Mouse (Mus musculus): ENCODE measurements around the gene Klhl21. TPM values are rescaled to one million over a fixed set of nuclear protein-coding genes. Genes with fewer than 3 reads are reported as not detected.
A peak's percentile ranks its signal among the peaks of the same experiment; 100 is the strongest.

The Klhl21 gene
- polyA plus RNA-seq, 1 experiment from 2014 or later, result 13.7 TPM

- Histone ChIP-seq H3K9ac (replicated peaks; ENCODE audit: low read depth) (no peak overlapping the region), H3K27me3 (replicated peaks; ENCODE audit: insufficient read depth, low read length) (no peaks in the 10 kb centered on the region), H3K27ac (ENCODE audit: low read length) (no peak overlapping the region), H3K4me3 (ENCODE audit: low read depth, low read length) (no peak overlapping the region), H3K4me1 (ENCODE audit: insufficient read depth, low read depth, low read length) (peaks cover 15% of the 10 kb centered on the region; the same call in 1 of the 2 replicates), H3K36me3 (ENCODE audit: insufficient read depth, low read length) (peaks cover 29% of the 10 kb centered on the region), H3K9me3 (ENCODE audit: low read length) (no peaks in the 10 kb centered on the region), H3K4me2 (replicated peaks; ENCODE audit: low read depth, low read length) (no peak overlapping the region)
- no peak for ATAC-seq
- DNase-seq (ENCODE audit: low spot score), result peak; percentile 45
- 60% methylated on average over 8 of the region's 8 CpGs for WGBS
- TF ChIP-seq EP300 (IDR thresholded peaks at IDR 0.05), result peak; percentile 27; the same call in 1 of the 2 replicates
- no peak for TF ChIP-seq CTCF (IDR thresholded peaks at IDR 0.05)
Measured at GRCm38 (mm10) chr4:152022506-152022905, 13.9 kb downstream of the Klhl21 start.

- 56% methylated on average over 11 of the region's 11 CpGs for whole genome bisulfite sequencing
Measured at GRCm38 (mm10) chr4:152024525-152024924, 15.9 kb downstream of the Klhl21 start.

GRCm38 (mm10) chr4:152026751-152027508, 18.3 kb downstream of the Klhl21 start:
- H3K4me2 ChIP-seq (replicated peaks; ENCODE audit: low read depth, low read length), result peak overlapping the region; percentile 83
- ATAC-seq (peak; percentile 46), DNase-seq (ENCODE audit: low spot score) (peak; percentile 61)
- peak overlapping the region; percentile 71 for H3K4me3 ChIP-seq (ENCODE audit: low read depth, low read length)
- H3K27me3 ChIP-seq (replicated peaks; ENCODE audit: insufficient read depth, low read length), result no peaks in the 10 kb centered on the region
- peak overlapping the region; percentile 52 for H3K9ac ChIP-seq (replicated peaks; ENCODE audit: low read depth)
- peak overlapping the region; percentile 84 for H3K27ac ChIP-seq (ENCODE audit: low read length)
- H3K9me3 ChIP-seq (ENCODE audit: low read length), result no peaks in the 10 kb centered on the region
- H3K4me1 ChIP-seq (ENCODE audit: insufficient read depth, low read depth, low read length), result peaks cover 20% of the 10 kb centered on the region; the same call in 1 of the 2 replicates
- 3% methylated on average over 38 of the region's 41 CpGs for WGBS
- H3K36me3 ChIP-seq (ENCODE audit: insufficient read depth, low read length), result peaks cover 8% of the 10 kb centered on the region
- TF ChIP-seq EP300 (IDR thresholded peaks at IDR 0.05), result no peak
- peak; percentile 35 for TF ChIP-seq CTCF (IDR thresholded peaks at IDR 0.05)

More at GRCm38 (mm10) chr4:152024525-152024924, 15.9 kb downstream of the Klhl21 start:
- H3K9me3 ChIP-seq (ENCODE audit: low read length), result no peaks in the 10 kb centered on the region
- H3K36me3 ChIP-seq (ENCODE audit: insufficient read depth, low read length), result peaks cover 22% of the 10 kb centered on the region
- DNase-seq (ENCODE audit: low spot score) (peak; percentile 74), ATAC-seq (peak; percentile 19; the same call in 1 of the 2 replicates)
- H3K9ac ChIP-seq (replicated peaks; ENCODE audit: low read depth), result no peak overlapping the region
- no peak overlapping the region for H3K4me3 ChIP-seq (ENCODE audit: low read depth, low read length)
- H3K27me3 ChIP-seq (replicated peaks; ENCODE audit: insufficient read depth, low read length), result no peaks in the 10 kb centered on the region
- H3K27ac ChIP-seq (ENCODE audit: low read length), result 0 out of 2 replicates have a peak overlapping the region, but pooled peaks have one; percentile 15
- TF ChIP-seq CTCF (IDR thresholded peaks at IDR 0.05) (no peak), EP300 (IDR thresholded peaks at IDR 0.05) (peak; percentile 67; the same call in 1 of the 2 replicates)
- H3K4me1 ChIP-seq (ENCODE audit: insufficient read depth, low read depth, low read length), result peaks cover 20% of the 10 kb centered on the region; the same call in 1 of the 2 replicates
- no peak overlapping the region for H3K4me2 ChIP-seq (replicated peaks; ENCODE audit: low read depth, low read length)

GRCm38 (mm10) chr4:152027524-152027923, 18.9 kb downstream of the Klhl21 start, which contains the start of gene Zbtb48:
TSS of gene Zbtb48 (minus strand) at chr4:152027671.
- peak within 1 kb of the TSS; percentile 83 for H3K4me2 ChIP-seq (replicated peaks; ENCODE audit: low read depth, low read length)
- ATAC-seq, result peak; percentile 97
- H3K9ac ChIP-seq (replicated peaks; ENCODE audit: low read depth), result peak within 1 kb of the TSS; percentile 52
- H3K9me3 ChIP-seq (ENCODE audit: low read length), result no peaks in the 10 kb centered on the region
- DNase-seq (ENCODE audit: low spot score), result peak; percentile 99
- peaks cover 20% of the 10 kb centered on the region; the same call in 1 of the 2 replicates for H3K4me1 ChIP-seq (ENCODE audit: insufficient read depth, low read depth, low read length)
- peaks cover 6% of the 10 kb centered on the region for H3K36me3 ChIP-seq (ENCODE audit: insufficient read depth, low read length)
- TF ChIP-seq CTCF (IDR thresholded peaks at IDR 0.05), result no peak; the same call in 1 of the 2 replicates
- TF ChIP-seq EP300 (IDR thresholded peaks at IDR 0.05), result no peak
- peak within 1 kb of the TSS; percentile 84 for H3K27ac ChIP-seq (ENCODE audit: low read length)
- H3K4me3 ChIP-seq (ENCODE audit: low read depth, low read length), result peak within 1 kb of the TSS; percentile 71
- WGBS, result 3% methylated on average over 35 of the region's 35 CpGs
- no peaks in the 10 kb centered on the region for H3K27me3 ChIP-seq (replicated peaks; ENCODE audit: insufficient read depth, low read length)

GRCm38 (mm10) chr4:152028456-152028855, 19.9 kb downstream of the Klhl21 start:
- TF ChIP-seq EP300 (IDR thresholded peaks at IDR 0.05) (no peak), CTCF (IDR thresholded peaks at IDR 0.05) (no peak)
- no peaks in the 10 kb centered on the region for H3K9me3 ChIP-seq (ENCODE audit: low read length)
- 59% methylated on average over 15 of the region's 15 CpGs for WGBS
- H3K4me3 ChIP-seq (ENCODE audit: low read depth, low read length), result 0 out of 2 replicates have a peak overlapping the region, but pooled peaks have one; percentile 71
- peaks cover 20% of the 10 kb centered on the region; the same call in 1 of the 2 replicates for H3K4me1 ChIP-seq (ENCODE audit: insufficient read depth, low read depth, low read length)
- no peak overlapping the region for H3K27ac ChIP-seq (ENCODE audit: low read length)
- DNase-seq (ENCODE audit: low spot score) (no peak), ATAC-seq (no peak)
- peak overlapping the region; percentile 83; the same call in 1 of the 2 replicates for H3K4me2 ChIP-seq (replicated peaks; ENCODE audit: low read depth, low read length)
- no peak overlapping the region for H3K9ac ChIP-seq (replicated peaks; ENCODE audit: low read depth)
- H3K27me3 ChIP-seq (replicated peaks; ENCODE audit: insufficient read depth, low read length), result no peaks in the 10 kb centered on the region
- no peaks in the 10 kb centered on the region for H3K36me3 ChIP-seq (ENCODE audit: insufficient read depth, low read length)

- Histone ChIP-seq H3K4me3 (ENCODE audit: low read depth, low read length) (no peak overlapping the region), H3K36me3 (ENCODE audit: insufficient read depth, low read length) (no peaks in the 10 kb centered on the region), H3K27ac (ENCODE audit: low read length) (no peak overlapping the region), H3K4me2 (replicated peaks; ENCODE audit: low read depth, low read length) (no peak overlapping the region), H3K27me3 (replicated peaks; ENCODE audit: insufficient read depth, low read length) (no peaks in the 10 kb centered on the region), H3K4me1 (ENCODE audit: insufficient read depth, low read depth, low read length) (peaks cover 20% of the 10 kb centered on the region; the same call in 1 of the 2 replicates), H3K9me3 (ENCODE audit: low read length) (no peaks in the 10 kb centered on the region), H3K9ac (replicated peaks; ENCODE audit: low read depth) (no peak overlapping the region)
- WGBS, result 33% methylated on average over 5 of the region's 5 CpGs
- TF ChIP-seq CTCF (IDR thresholded peaks at IDR 0.05) (peak; percentile 65), EP300 (IDR thresholded peaks at IDR 0.05) (no peak)
- ATAC-seq (no peak), DNase-seq (ENCODE audit: low spot score) (peak; percentile 37)
Measured at GRCm38 (mm10) chr4:152029087-152029486, 20.5 kb downstream of the Klhl21 start.

All from lung, postnatal 0 days (tissue).